Mouse (Mus musculus) G1E (cell line): Measurements from ENCODE around the gene Aff3. TPM values are rescaled to one million over a fixed set of nuclear protein-coding genes. Genes with fewer than 3 reads are reported as not detected.

ENCODE experiments used
- ATAC-seq: 2 replicates; pipeline ENCODE4 v1.8.0; 2016; ENCODE audit warnings: mild to moderate bottlenecking; ENCODE audit not compliant: insufficient number of reproducible peaks, poor library complexity, low FRiP score, severe bottlenecking; ENCODE audit errors: extremely low read depth
- DNase-seq: peaks from one replicate; pipeline ENCODE4 v3.0.0; 2012; ENCODE audit warnings: low spot score
- H3K27me3 ChIP-seq: 2 replicates; pipeline ENCODE4 v1.6.1; 2012; ENCODE audit warnings: mild to moderate bottlenecking, low read length, inconsistent platforms; ENCODE audit not compliant: insufficient read depth
- H3K36me3 ChIP-seq: replicated peaks from 2 replicates; pipeline ENCODE3; 2012; ENCODE audit warnings: mild to moderate bottlenecking, inconsistent platforms
- H3K4me1 ChIP-seq: 2 replicates; pipeline ENCODE4 v1.6.1; 2012; ENCODE audit warnings: low read depth, low read length, inconsistent platforms, mixed read lengths; ENCODE audit not compliant: insufficient read depth
- H3K4me3 ChIP-seq: 2 replicates; pipeline ENCODE4 v1.5.1; 2012; ENCODE audit warnings: low read depth, mild to moderate bottlenecking, inconsistent platforms, low read length, moderate library complexity, mixed read lengths
- H3K9me3 ChIP-seq: replicated peaks from 2 replicates; pipeline ENCODE4 v1.6.1; 2012; ENCODE audit warnings: inconsistent platforms
- CTCF ChIP-seq: IDR thresholded peaks from 2 replicates; pipeline ENCODE4 v1.5.1; 2012; ENCODE audit warnings: low read depth, low read length, inconsistent platforms, mixed read lengths
- GATA1 ChIP-seq: IDR thresholded peaks from 2 replicates; pipeline ENCODE4 v1.6.1; 2012; ENCODE audit warnings: borderline replicate concordance, low read length, inconsistent platforms, mixed read lengths
- GATA2 ChIP-seq: IDR thresholded peaks from 2 replicates; pipeline ENCODE4 v1.6.1; 2012; ENCODE audit warnings: low read depth, low read length, inconsistent platforms, borderline replicate concordance
- POLR2AphosphoS5 ChIP-seq: IDR thresholded peaks from 2 replicates; pipeline ENCODE4 v1.6.1; 2012; ENCODE audit warnings: low read depth, low read length, inconsistent platforms; ENCODE audit not compliant: insufficient replicate concordance
- TAL1 ChIP-seq: conservative IDR thresholded peaks from 2 replicates; pipeline ENCODE4 v1.6.1; 2012; ENCODE audit warnings: low read depth, low read length, inconsistent platforms, mixed read lengths
- polyA plus RNA-seq: library from polyadenylated mRNA; stranded (reverse); fragments of >175 nt; gene quantifications from 2 replicates; pipeline ENCODE4 v1.2.3, GENCODE M21; 2012
- total RNA-seq, 2 experiments: library from RNA; stranded (forward) in 1 of 2; stranded (reverse) in 1 of 2; fragments of 200-1000 nt in 1 of 2; fragments of >200 nt in 1 of 2; fragmentation: Nextera tagmentation in 1 of 2; gene quantifications; 2 replicates each; pipeline ENCODE4 v1.2.3; 2014 to 2017

The Aff3 gene
- total and polyA plus RNA-seq, 3 experiments, result 2.3 to 6.9 (median 6.3) TPM

DNA sequence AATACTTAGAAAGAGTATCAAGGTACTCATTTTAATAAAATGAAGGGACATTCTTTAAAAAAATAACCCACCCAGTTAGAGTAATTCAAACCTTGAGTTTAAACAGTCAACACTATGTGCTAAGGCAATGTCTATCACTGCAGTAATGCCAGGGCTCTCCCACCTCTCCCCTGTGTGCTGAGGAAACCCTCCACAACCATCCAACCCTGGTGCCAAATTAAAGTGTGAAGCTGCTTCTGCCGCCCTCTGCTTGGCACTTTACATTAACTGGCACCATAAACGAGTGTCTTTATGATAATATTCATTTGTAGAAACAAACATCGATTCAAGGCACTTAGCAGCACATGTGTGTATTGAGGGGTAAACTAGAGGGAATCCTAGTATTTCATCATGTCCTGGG lies 97.0 kb downstream of the Aff3 start:
- no peak for TF ChIP-seq POLR2AphosphoS5
- no peak for TF ChIP-seq GATA1
- no peak for TF ChIP-seq CTCF
- TF ChIP-seq GATA2, result no peak
- no peak for TF ChIP-seq TAL1
- Histone ChIP-seq H3K36me3 (no peaks in the 10 kb centered on the region), H3K27me3 (peaks cover 4% of the 10 kb centered on the region; the same call in 1 of the 2 replicates), H3K4me3 (no peak overlapping the region), H3K9me3 (no peaks in the 10 kb centered on the region), H3K4me1 (no peaks in the 10 kb centered on the region)
- no peak for DNase-seq
- ATAC-seq, result no peak

DNA sequence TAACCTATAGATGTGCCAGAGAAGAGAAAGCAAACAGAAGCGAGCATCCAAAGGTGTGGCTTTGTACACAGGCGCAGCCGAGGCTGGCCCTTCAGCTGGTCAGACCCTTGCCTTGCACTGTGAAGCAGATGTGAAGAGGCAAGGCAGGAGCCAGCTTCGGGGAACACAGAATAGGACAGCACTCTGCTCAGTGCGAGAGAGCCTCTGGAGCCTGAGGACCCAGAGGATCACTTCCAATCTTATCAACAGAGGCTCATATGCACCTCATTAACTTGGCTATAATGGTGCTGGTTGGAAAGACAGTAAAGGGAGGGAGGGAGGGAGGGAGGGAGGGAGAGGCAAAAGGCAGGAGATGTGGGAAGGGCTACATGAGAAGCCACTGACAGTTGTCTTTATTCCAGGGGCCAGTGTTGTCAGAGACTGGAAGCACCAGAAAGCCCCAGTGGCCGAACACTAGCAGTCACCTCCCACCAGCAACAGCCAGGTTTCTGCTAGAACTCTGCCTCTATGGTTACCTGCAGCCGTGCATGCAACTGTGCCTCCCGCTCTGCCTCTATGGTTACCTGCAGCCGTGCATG lies 98.6 kb downstream of the Aff3 start:
- H3K36me3 ChIP-seq, result no peaks in the 10 kb centered on the region
- no peaks in the 10 kb centered on the region for H3K9me3 ChIP-seq
- ATAC-seq (no peak; the same call in 1 of the 2 replicates), DNase-seq (no peak)
- peaks cover 4% of the 10 kb centered on the region; the same call in 1 of the 2 replicates for H3K27me3 ChIP-seq
- no peaks in the 10 kb centered on the region for H3K4me1 ChIP-seq
- TF ChIP-seq GATA2, result no peak
- no peak for TF ChIP-seq GATA1
- TF ChIP-seq CTCF, result no peak
- TF ChIP-seq POLR2AphosphoS5, result no peak
- no peak for TF ChIP-seq TAL1
- no peak overlapping the region for H3K4me3 ChIP-seq

DNA sequence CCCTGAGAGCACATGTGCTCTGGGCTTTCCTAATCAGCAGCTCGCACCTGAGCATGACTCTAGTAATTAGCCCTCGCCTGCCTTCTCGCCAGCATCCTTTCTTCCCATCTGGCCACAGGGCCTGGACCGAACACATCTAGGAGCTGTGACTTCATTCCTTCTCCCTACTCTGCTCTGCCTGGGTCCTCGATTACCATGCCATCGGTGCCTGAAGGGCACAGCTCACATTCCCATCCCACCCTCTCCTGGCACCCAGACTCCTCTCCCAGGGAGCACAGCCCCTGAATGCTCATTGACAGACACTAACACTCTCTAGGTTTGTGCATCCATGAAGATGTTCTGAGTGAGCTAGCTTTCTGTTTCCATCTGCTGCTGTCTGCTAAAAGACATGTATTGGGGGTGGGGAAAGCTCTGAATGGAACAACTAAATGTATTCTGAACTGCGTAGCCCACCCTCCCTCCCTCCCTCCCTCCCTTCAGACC lies 99.4 kb downstream of the Aff3 start:
- Histone ChIP-seq H3K4me1 (no peaks in the 10 kb centered on the region), H3K36me3 (no peaks in the 10 kb centered on the region), H3K9me3 (no peaks in the 10 kb centered on the region), H3K4me3 (no peak overlapping the region), H3K27me3 (peaks cover 4% of the 10 kb centered on the region; the same call in 1 of the 2 replicates)
- ATAC-seq (no peak), DNase-seq (no peak)
- TF ChIP-seq GATA1 (no peak), POLR2AphosphoS5 (no peak), GATA2 (no peak), TAL1 (no peak), CTCF (no peak)

DNA sequence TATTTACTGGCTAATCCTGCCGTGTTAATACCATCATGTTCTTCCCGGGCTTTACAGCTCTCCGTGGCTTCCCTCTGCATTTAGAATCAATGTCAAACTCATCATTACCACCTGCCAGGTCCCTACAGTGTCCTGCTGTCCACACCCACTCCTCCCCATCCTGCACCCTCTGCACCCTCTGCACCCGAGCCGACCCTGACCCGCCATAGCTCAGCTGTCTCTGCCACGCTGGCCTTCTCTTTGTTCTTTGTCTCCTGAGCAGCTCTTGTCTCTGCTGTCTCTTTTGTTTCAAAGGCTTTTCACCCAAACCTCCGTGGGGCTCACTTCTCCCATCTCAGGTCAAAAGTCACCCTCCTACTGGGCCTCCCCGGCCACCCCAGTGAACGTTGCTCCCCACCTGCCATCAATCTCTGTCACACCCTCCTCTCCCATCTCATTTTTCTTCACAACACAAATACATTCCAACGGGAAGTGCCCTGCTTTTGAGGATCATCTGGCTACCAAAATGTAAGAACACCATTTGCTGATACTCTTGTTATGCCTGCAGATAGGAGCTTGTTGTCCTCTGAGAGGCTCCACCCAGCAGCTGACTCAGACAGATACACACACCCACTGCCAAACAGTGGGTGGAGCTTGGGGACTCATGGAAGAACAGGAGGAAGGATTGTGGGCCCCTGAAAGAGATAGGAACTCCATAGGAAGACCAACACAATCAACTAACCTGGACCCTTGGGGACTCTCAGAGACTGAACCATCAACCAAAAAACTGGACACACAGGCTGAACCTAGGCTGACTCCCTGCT lies 102.2 kb downstream of the Aff3 start:
- Histone ChIP-seq H3K36me3 (no peaks in the 10 kb centered on the region), H3K27me3 (peaks cover 4% of the 10 kb centered on the region; the same call in 1 of the 2 replicates), H3K4me3 (no peak overlapping the region), H3K4me1 (no peaks in the 10 kb centered on the region), H3K9me3 (no peaks in the 10 kb centered on the region)
- ATAC-seq, result no peak
- TF ChIP-seq CTCF, result no peak
- no peak for TF ChIP-seq GATA1
- TF ChIP-seq POLR2AphosphoS5, result no peak
- no peak for TF ChIP-seq TAL1
- no peak for TF ChIP-seq GATA2
- DNase-seq, result no peak

DNA sequence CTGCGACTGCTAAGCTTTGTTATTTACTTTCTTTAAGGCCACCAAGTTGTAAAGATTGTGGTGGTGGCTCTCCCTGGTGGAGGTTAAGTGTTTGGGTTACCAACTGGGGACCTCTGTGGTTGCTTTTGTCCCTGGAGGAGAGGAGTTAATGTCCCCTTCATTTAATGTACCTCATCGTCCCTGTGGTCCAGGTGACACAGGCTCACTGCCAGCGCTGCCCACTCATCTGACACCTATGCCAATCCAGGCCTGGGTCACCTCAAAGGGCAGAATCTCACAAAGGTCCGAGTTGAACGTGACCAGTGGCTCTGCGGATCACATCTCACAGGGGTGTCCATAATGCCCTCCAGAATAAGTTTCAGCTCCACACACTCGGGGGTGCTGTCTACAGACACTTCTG lies 103.4 kb downstream of the Aff3 start:
- Histone ChIP-seq H3K27me3 (no peaks in the 10 kb centered on the region), H3K4me1 (no peaks in the 10 kb centered on the region), H3K9me3 (no peaks in the 10 kb centered on the region), H3K4me3 (no peak overlapping the region), H3K36me3 (no peaks in the 10 kb centered on the region)
- ATAC-seq, result no peak
- no peak for DNase-seq
- TF ChIP-seq GATA1 (no peak), GATA2 (no peak), TAL1 (no peak), CTCF (no peak), POLR2AphosphoS5 (no peak)

DNA sequence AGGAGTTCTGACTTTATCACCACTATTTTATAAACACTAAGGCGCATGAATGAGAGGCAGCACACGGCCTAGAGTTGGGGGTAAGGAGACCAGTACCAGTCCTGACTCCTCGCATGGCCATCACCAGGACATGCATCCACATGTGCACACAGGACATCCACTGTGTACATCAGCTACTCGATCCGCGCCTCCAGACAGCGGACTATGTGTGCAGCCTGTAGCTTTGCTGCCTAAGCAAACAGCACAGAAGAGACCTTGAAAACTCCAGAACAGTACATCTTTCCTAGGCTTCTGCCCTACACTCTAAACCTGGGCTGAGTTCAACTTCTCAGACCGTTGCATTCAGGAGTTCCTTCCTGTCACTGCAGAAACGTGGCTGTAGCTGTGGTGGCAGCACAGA lies 104.1 kb downstream of the Aff3 start:
- no peaks in the 10 kb centered on the region for H3K36me3 ChIP-seq
- DNase-seq (no peak), ATAC-seq (no peak)
- H3K9me3 ChIP-seq, result no peaks in the 10 kb centered on the region
- no peaks in the 10 kb centered on the region for H3K27me3 ChIP-seq
- TF ChIP-seq CTCF (no peak), TAL1 (no peak), POLR2AphosphoS5 (no peak), GATA2 (no peak), GATA1 (no peak)
- no peak overlapping the region for H3K4me3 ChIP-seq
- H3K4me1 ChIP-seq, result no peaks in the 10 kb centered on the region
